Mouse (Mus musculus) effector memory CD4-positive, alpha-beta T cell, adult 7 months (primary cell): ENCODE data around the gene Nudcd3. TPM values are rescaled to one million over a fixed set of nuclear protein-coding genes. Genes with fewer than 3 reads are reported as not detected.

Experiments
- polyA plus RNA-seq: library from polyadenylated mRNA; unstranded; fragments of 100-300 nt; shearing (Covaris generic); gene quantifications from one replicate; pipeline ENCODE4 v1.2.1, GENCODE M21; 2017

Nudcd3 gene
- polyA plus RNA-seq: 49.3 TPM

GRCm38 (mm10) chr11:6200087-6200569, at the start of gene Nudcd3:
Nudcd3 (minus strand) TSS chr11:6200415.

GRCm38 (mm10) chr11:6230012-6230411, 29.8 kb upstream of the Nudcd3 start, which contains the start of gene Npc1l1:
Npc1l1 (minus strand) TSS chr11:6230143.

GRCm38 (mm10) chr11:6199410-6200086, 667 bp downstream of the Nudcd3 start, which contains the start of gene A730071L15Rik:
A730071L15Rik (plus strand) TSS chr11:6200029.

GRCm38 (mm10) chr11:6066176-6066575, 134.0 kb downstream of the Nudcd3 start, which contains the start of gene Camk2b:
Camk2b (minus strand) TSS chr11:6066362.

Other genes with a start within 250 kb of the Nudcd3 start
- 26.4 TPM for gene Ykt6, start 244.7 kb downstream of the Nudcd3 start, polyA plus RNA-seq
- gene Camk2b, start 134.1 kb downstream of the Nudcd3 start, polyA plus RNA-seq: 14.8 TPM
- gene A730071L15Rik, start 386 bp downstream of the Nudcd3 start, polyA plus RNA-seq: not detected
- gene Npc1l1, start 29.7 kb upstream of the Nudcd3 start, polyA plus RNA-seq: 0.11 TPM
- gene Ddx56, start 67.4 kb upstream of the Nudcd3 start, polyA plus RNA-seq: 60.2 TPM
- 43.1 TPM for gene Tmed4, start 74.5 kb upstream of the Nudcd3 start, polyA plus RNA-seq
- gene Ogdh, start 91.2 kb upstream of the Nudcd3 start, polyA plus RNA-seq: 245 TPM
- 73.4 TPM for gene Zmiz2, start 188.7 kb upstream of the Nudcd3 start, polyA plus RNA-seq
- gene Ppia, start 215.0 kb upstream of the Nudcd3 start, polyA plus RNA-seq: 3,980 TPM
- 142 TPM for gene H2afv, start 244.0 kb upstream of the Nudcd3 start, polyA plus RNA-seq